Mouse (Mus musculus): Measurements from ENCODE around the gene Cts8. TPM values are rescaled to one million over a fixed set of nuclear protein-coding genes. Genes with fewer than 3 reads are reported as not detected.

The Cts8 gene
- not detected in 4 replicates for total RNA-seq (2023; ENCODE audit: inconsistent age)

DNA sequence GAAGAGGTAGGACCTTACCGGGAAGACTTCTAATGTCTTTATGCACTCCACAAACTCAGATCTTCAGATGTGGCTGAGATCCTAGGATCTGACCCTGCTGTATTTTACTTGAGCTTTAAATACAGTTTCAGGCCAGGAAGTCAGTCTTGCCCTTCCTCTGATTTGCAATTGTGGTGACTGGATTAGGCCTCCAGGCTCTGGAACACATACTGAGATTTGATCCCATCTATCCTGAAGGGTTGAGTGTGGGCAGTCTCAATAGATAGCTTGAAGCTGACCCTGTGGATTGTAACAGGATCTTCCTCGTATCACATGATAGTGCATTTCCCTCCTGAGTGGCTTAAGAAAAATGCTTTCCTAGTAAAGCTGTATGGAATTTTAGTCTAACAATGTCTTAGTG is at the start of gene Cts8:
Gene Cts8, minus strand, starts transcription at position 101 of the 400 bp plus-strand sequence.

DNA sequence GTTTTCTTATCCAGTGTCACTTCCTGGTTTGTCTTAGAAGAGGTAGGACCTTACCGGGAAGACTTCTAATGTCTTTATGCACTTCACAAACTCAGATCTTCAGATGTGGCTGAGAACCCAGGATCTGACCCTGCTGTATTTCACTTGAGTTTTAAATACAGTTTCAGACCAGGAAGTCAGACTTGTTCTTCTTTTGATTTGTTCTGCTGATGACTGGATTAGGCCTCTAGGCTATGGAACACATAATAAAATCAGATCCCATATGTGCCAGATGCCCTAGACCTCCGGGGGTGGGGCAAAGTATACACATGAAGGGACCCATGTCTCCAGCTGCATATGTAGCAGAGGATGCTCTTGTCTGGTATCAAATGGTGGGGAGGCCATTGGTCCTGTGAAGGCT is 33.6 kb upstream of the Cts8 start, which contains the start of gene Gm49398:
Gene Gm49398, minus strand, starts transcription at position 101 of the 400 bp plus-strand sequence.

DNA sequence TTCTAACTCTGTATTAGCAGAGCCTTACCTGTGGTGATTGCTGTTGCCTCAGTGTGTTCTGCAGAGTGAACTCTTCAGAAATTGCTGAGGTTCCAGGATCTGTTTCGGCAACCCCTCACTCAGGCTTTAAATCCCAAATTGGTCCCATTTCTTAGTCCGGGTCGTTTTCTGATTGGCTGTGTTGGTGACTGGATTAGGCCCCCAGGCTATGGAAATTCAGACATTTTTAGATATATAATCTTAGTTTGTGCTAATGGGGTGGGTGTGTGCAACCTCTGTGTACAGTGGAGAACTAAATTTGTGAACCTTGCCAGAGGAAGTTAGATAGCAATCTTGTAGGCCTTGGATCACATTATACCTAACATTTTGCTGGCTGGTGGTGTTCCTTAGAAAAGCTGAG is 51.8 kb downstream of the Cts8 start, which contains the start of gene Cts6:
Gene Cts6, minus strand, starts transcription at position 101 of the 400 bp plus-strand sequence.

Other genes with a start within 250 kb of the Cts8 start
- not detected in 4 replicates for gene Ctsj, start 249.4 kb downstream of the Cts8 start, total RNA-seq (2023; ENCODE audit: inconsistent age)
- gene Ctsq, start 214.7 kb downstream of the Cts8 start, total RNA-seq (2023; ENCODE audit: inconsistent age): not detected in 4 replicates
- gene Ctsr, start 91.1 kb downstream of the Cts8 start, total RNA-seq (2023; ENCODE audit: inconsistent age): not detected in 4 replicates
- not detected in 4 replicates for gene Cts6, start 51.9 kb downstream of the Cts8 start, total RNA-seq (2023; ENCODE audit: inconsistent age)
- not detected in 4 replicates for gene Gm49398, start 33.5 kb upstream of the Cts8 start, total RNA-seq (2023; ENCODE audit: inconsistent age)
- gene Cts7, start 102.8 kb upstream of the Cts8 start, total RNA-seq (2023; ENCODE audit: inconsistent age): not detected in 4 replicates